ENCODE assay signal across 8 mouse cellular contexts in genomic region chr10:89444381-89444780, GRCm38 (mm10). TPM values are rescaled to one million over a fixed set of nuclear protein-coding genes. Genes with fewer than 3 reads are reported as not detected.
DNase-seq lines count a peak whose midpoint lies in the region; ATAC-seq and TF ChIP-seq lines count a peak whose summit lies in the region.

No protein-coding gene starts in this region.

- no peaks in the 10 kb centered on the region for H3K4me1 ChIP-seq in lung, embryonic 14.5 days (ENCODE audit: insufficient read depth)
- H3K4me1 ChIP-seq in forebrain, embryonic 10.5 days = peaks cover 20% of the 10 kb centered on the region
- H3K4me1 ChIP-seq in limb, embryonic 14.5 days (ENCODE audit: control insufficient read depth, insufficient read depth, low read length) = peaks cover 10% of the 10 kb centered on the region; the same call in 1 of the 2 replicates
- 0 out of 2 replicates have a peak, but pooled peaks cover 4% of the 10 kb centered on the region for H3K4me1 ChIP-seq in stomach, embryonic 14.5 days (ENCODE audit: control insufficient read depth, insufficient read depth, low read length)

- peak overlapping the region; percentile 55 for H3K4me3 ChIP-seq in lung, embryonic 14.5 days (ENCODE audit: low read depth, low read length)
- H3K4me3 ChIP-seq in forebrain, embryonic 10.5 days = peak overlapping the region; percentile 73
- peak overlapping the region; percentile 57 for H3K4me3 ChIP-seq in limb, embryonic 14.5 days (replicated peaks; ENCODE audit: low read length)
- H3K4me3 ChIP-seq in stomach, embryonic 14.5 days (ENCODE audit: low read depth, low read length) = peak overlapping the region; percentile 65; the same call in 1 of the 2 replicates

- peak overlapping the region; percentile 83 for H3K27ac ChIP-seq in lung, embryonic 14.5 days (ENCODE audit: low read depth)
- H3K27ac ChIP-seq in forebrain, embryonic 10.5 days = peak overlapping the region; percentile 92
- 0 out of 2 replicates have a peak overlapping the region, but pooled peaks have one; percentile 44 for H3K27ac ChIP-seq in limb, embryonic 14.5 days (replicated peaks; ENCODE audit: low read depth, low read length)
- H3K27ac ChIP-seq in stomach, embryonic 14.5 days (ENCODE audit: low read length) = no peak overlapping the region

- H3K9me3 ChIP-seq in lung, embryonic 14.5 days (ENCODE audit: low read depth, low read length) = no peaks in the 10 kb centered on the region
- peaks cover 5% of the 10 kb centered on the region; the same call in 1 of the 2 replicates for H3K9me3 ChIP-seq in forebrain, embryonic 10.5 days
- no peaks in the 10 kb centered on the region for H3K9me3 ChIP-seq in limb, embryonic 14.5 days (ENCODE audit: control insufficient read depth, low read length)
- H3K9me3 ChIP-seq in stomach, embryonic 14.5 days (ENCODE audit: control insufficient read depth, low read depth, low read length) = no peaks in the 10 kb centered on the region

- no peak for ATAC-seq in lung, embryonic 14.5 days (ENCODE audit: insufficient read depth)
- ATAC-seq in limb, embryonic 14.5 days (ENCODE audit: low FRiP score, low read depth) = no peak
- ATAC-seq in stomach, embryonic 14.5 days (ENCODE audit: insufficient number of reproducible peaks, insufficient read depth, low FRiP score, low read depth) = no peak
- no peak for ATAC-seq in granulocyte monocyte progenitor cell, adult 5-6 weeks (replicated peaks; ENCODE audit: poor library complexity, severe bottlenecking)

- no peak for DNase-seq in lung, embryonic 14.5 days
- no peak for DNase-seq in lung, adult 18-20 months
- DNase-seq in forebrain, embryonic 10.5 days (ENCODE audit: extremely low spot score, low spot score) = no peak
- DNase-seq in limb, embryonic 14.5 days (ENCODE audit: low spot score) = no peak
- DNase-seq in urinary bladder, postnatal 25 days (ENCODE audit: low spot score) = no peak
- no peak for DNase-seq in left cerebral cortex, adult 8-10 months (ENCODE audit: low spot score in 2 of 2)

- TF ChIP-seq POLR2A in limb, embryonic 14.5 days (IDR thresholded peaks at IDR 0.05; ENCODE audit: borderline replicate concordance, extremely low read depth, insufficient read depth, insufficient read length) = no peak

- H3K36me3 ChIP-seq in lung, embryonic 14.5 days (ENCODE audit: insufficient read depth) = no peaks in the 10 kb centered on the region
- peaks cover 8% of the 10 kb centered on the region for H3K36me3 ChIP-seq in forebrain, embryonic 10.5 days (replicated peaks)
- H3K36me3 ChIP-seq in limb, embryonic 14.5 days (ENCODE audit: control insufficient read depth, insufficient read depth, low read length) = no peaks in the 10 kb centered on the region
- H3K36me3 ChIP-seq in stomach, embryonic 14.5 days (ENCODE audit: control insufficient read depth, insufficient read depth, low read length) = no peaks in the 10 kb centered on the region; the same call in 1 of the 2 replicates

- peak overlapping the region; percentile 75 for H3K4me2 ChIP-seq in lung, embryonic 14.5 days
- H3K4me2 ChIP-seq in limb, embryonic 14.5 days (replicated peaks; ENCODE audit: low read depth, low read length, severe bottlenecking) = peak overlapping the region; percentile 81
- peak overlapping the region; percentile 74 for H3K4me2 ChIP-seq in stomach, embryonic 14.5 days (replicated peaks; ENCODE audit: low read depth, low read length)

- H3K27me3 ChIP-seq in lung, embryonic 14.5 days (ENCODE audit: insufficient read depth, low read length) = no peaks in the 10 kb centered on the region
- H3K27me3 ChIP-seq in forebrain, embryonic 10.5 days (ENCODE audit: poor library complexity, severe bottlenecking) = peaks cover 60% of the 10 kb centered on the region
- no peaks in the 10 kb centered on the region for H3K27me3 ChIP-seq in limb, embryonic 14.5 days (ENCODE audit: control insufficient read depth, insufficient read depth, low read length)
- no peaks in the 10 kb centered on the region for H3K27me3 ChIP-seq in stomach, embryonic 14.5 days (ENCODE audit: control insufficient read depth, insufficient read depth, low read length)

- H3K9ac ChIP-seq in lung, embryonic 14.5 days = 0 out of 2 replicates have a peak overlapping the region, but pooled peaks have one; percentile 69
- H3K9ac ChIP-seq in limb, embryonic 14.5 days (ENCODE audit: low read depth, low read length, severe bottlenecking) = peak overlapping the region; percentile 53
- H3K9ac ChIP-seq in stomach, embryonic 14.5 days (replicated peaks; ENCODE audit: low read depth, low read length) = no peak overlapping the region

- WGBS in lung, embryonic 14.5 days = 42% methylated on average over 3 of the region's 3 CpGs
- 34% methylated on average over 3 of the region's 3 CpGs for WGBS in forebrain, embryonic 10.5 days
- 44% methylated on average over 3 of the region's 3 CpGs for WGBS in limb, embryonic 14.5 days
- WGBS in stomach, embryonic 14.5 days = 47% methylated on average over 3 of the region's 3 CpGs

- no peak for TF ChIP-seq CTCF in lung, embryonic 14.5 days (IDR thresholded peaks at IDR 0.05; ENCODE audit: low read depth)

RNA-seq across cellular contexts. Expression of gene Gas2l3, which starts 0.6 kb away (rescaled TPM):
- polyA plus RNA-seq in lung, embryonic 14.5 days (2014; fragmentation: Nextera tagmentation; extraction: Ambion mirVana) = 26.3 and 28.8 TPM in 2 replicates
- 14.7 and 15.4 TPM in 2 replicates for polyA plus RNA-seq in forebrain, embryonic 10.5 days (2016; fragmentation: Nextera tagmentation; extraction: Ambion mirVana)
- 5.9 and 6.4 TPM in 2 replicates for polyA plus RNA-seq in limb, embryonic 14.5 days (2012; rRNA removed)
- 11.3 and 11.7 TPM in 2 replicates for polyA plus RNA-seq in limb, embryonic 14.5 days (2014; fragmentation: Nextera tagmentation; extraction: Ambion mirVana)
- 18.7 and 20.7 TPM in 2 replicates for polyA plus RNA-seq in stomach, embryonic 14.5 days (2014; fragmentation: Nextera tagmentation; extraction: Ambion mirVana)
- total RNA-seq in left cerebral cortex, adult 8-10 months (2022) = 1 to 10 TPM; 2.1 to 5.1 (median 3.7) TPM
- 13.0 and 17.0 TPM in 2 replicates for total RNA-seq in granulocyte monocyte progenitor cell, adult 5-6 weeks (2014; fragmentation: Nextera tagmentation)
- 29.4 and 30.9 TPM in 2 replicates for total RNA-seq in granulocyte monocyte progenitor cell, adult 5-6 weeks (2017)
